Comparison of ENCODE assay signal across 8 mouse cellular contexts in the genomic region with DNA sequence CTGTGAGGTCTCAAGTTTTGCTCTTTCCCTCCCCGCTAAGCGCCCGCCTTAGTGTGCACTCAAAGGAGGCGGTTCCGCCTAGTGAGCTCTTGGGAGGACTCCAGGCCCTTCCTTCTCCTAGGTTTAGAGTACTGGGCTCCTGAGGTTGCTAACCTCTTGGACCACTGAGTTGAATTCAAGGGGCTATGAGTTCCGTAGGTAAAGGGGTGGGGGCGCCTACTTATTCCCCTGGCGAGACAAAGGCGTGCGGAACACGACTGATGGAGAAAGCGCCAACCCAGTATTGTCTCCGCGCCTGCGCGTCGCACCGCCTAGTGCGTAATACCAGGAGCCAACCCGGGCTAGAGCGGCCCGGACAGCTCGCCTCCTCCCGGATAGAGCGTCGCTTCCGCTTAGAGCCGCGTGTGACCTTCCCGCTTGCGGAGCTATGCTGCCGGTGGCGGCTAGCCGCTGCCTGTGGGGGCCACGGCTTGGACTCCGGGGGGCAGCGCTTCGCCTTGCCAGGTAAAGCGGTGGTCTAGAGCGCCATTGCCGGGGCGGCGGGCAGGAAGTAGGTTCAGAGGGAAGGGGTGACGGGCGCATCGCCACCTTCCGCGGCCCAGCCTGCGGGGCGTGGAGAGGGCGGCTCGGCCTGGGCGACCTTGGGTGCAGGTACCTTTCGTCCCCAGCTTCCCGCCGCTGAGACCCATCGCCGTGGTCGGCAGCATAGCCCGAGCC. TPM values are rescaled to one million over a fixed set of nuclear protein-coding genes. Genes with fewer than 3 reads are reported as not detected.
DNase-seq lines count a peak whose midpoint lies in the region; ATAC-seq and TF ChIP-seq lines count a peak whose summit lies in the region.

A gene (plus strand): TSS at position 349 of the 717 bp plus-strand sequence.

- TF ChIP-seq POLR2A in lung, adult 2 months (IDR thresholded peaks at IDR 0.05; ENCODE audit: borderline replicate concordance, extremely low read depth, low read depth, low read length): peak; percentile 81; the same call in 1 of the 2 replicates

- ATAC-seq in forebrain, embryonic 15.5 days (replicated peaks): peak; percentile 97
- peak; percentile 88 for ATAC-seq in neutrophil, adult 5-6 weeks (ENCODE audit: extremely low read depth, insufficient number of reproducible peaks, low FRiP score, poor library complexity, severe bottlenecking)

- H3K9me3 ChIP-seq in forebrain, embryonic 15.5 days: no peaks in the 10 kb centered on the region

- WGBS in forebrain, embryonic 15.5 days: under 1% methylated on average over 60 of the region's 60 CpGs
- under 1% methylated on average over 60 of the region's 60 CpGs for WGBS in lung, adult 2 months

- peaks cover 20% of the 10 kb centered on the region for H3K4me1 ChIP-seq in forebrain, embryonic 15.5 days
- peaks cover 8% of the 10 kb centered on the region for H3K4me1 ChIP-seq in lung, adult 2 months (ENCODE audit: control insufficient read depth, insufficient read depth, low read length)

- H3K27me3 ChIP-seq in forebrain, embryonic 15.5 days: no peaks in the 10 kb centered on the region

- peaks cover 57% of the 10 kb centered on the region for H3K36me3 ChIP-seq in forebrain, embryonic 15.5 days

- intact Hi-C loops in heart, postnatal 25 days (cut with DNase I): no loop called here

- peak within 1 kb of the TSS; percentile 90 for H3K9ac ChIP-seq in forebrain, embryonic 15.5 days (replicated peaks)

- peak within 1 kb of the TSS; percentile 88 for H3K4me2 ChIP-seq in forebrain, embryonic 15.5 days (replicated peaks)

- peak within 1 kb of the TSS; percentile 96 for H3K4me3 ChIP-seq in forebrain, embryonic 15.5 days
- H3K4me3 ChIP-seq in lung, adult 2 months (replicated peaks; ENCODE audit: extremely low read depth, low read depth, low read length): peak within 1 kb of the TSS; percentile 68

- DNase-seq in ES-CJ7 (ENCODE audit: low read depth, low spot score): peak; percentile 97
- peak; percentile 84 for DNase-seq in cerebellum, adult 11 months
- DNase-seq in heart, postnatal 25 days (ENCODE audit: low spot score): peak; percentile 75
- DNase-seq in layer of hippocampus, adult 18-20 months (ENCODE audit: low spot score in 2 of 2): peak; percentile 89 to 93
- peak; percentile 88 for DNase-seq in lung, adult 2 months
- DNase-seq in thymus, adult 18-20 months: peak; percentile 78 to 84

- TF ChIP-seq CTCF in lung, adult 2 months (IDR thresholded peaks at IDR 0.05; ENCODE audit: insufficient read depth, low read length): no peak

- peak within 1 kb of the TSS; percentile 94 for H3K27ac ChIP-seq in forebrain, embryonic 15.5 days (replicated peaks)

RNA-seq across cellular contexts. Expression of the gene that starts here (rescaled TPM):
- polyA plus RNA-seq in forebrain, embryonic 15.5 days (2015; fragmentation: Nextera tagmentation; extraction: Ambion mirVana): 111 and 113 TPM in 2 replicates
- 100 to 1,000 TPM; 253 to 263 TPM for total RNA-seq in heart, postnatal 25 days (2021)
- total RNA-seq in layer of hippocampus, adult 18-20 months (2021): 10 to 100 TPM; 65.1 to 67.5 TPM
- 48.0 and 51.4 TPM in 2 replicates for polyA plus RNA-seq in lung, adult 2 months (2012; rRNA removed)
- 20.8 and 24.1 TPM in 2 replicates for total RNA-seq in neutrophil, adult 5-6 weeks (2017)

Comparison
In these comparisons a context has a peak if more than half of its experiments do, and no peak if none do; other contexts are left out.
1. Peak in every context shown above with its lines: DNase-seq, ATAC-seq, H3K4me3 ChIP-seq and H3K27ac ChIP-seq.